Mouse (Mus musculus) MEL (cell line): ENCODE measurements around the gene Gm20388.

Source experiments
- CTCF ChIP-seq, 3 experiments: IDR thresholded peaks in 2 of 3; conservative IDR thresholded peaks in 1 of 3; 2 replicates each; pipeline ENCODE4 v1.5.1; 2011 to 2012; ENCODE audit warnings: low read length in 3 of 3, low read depth in 2 of 3, mild to moderate bottlenecking in 2 of 3, improper control_type of control experiment in 1 of 3, inconsistent platforms in 1 of 3, mixed read lengths in 1 of 3, moderate library complexity in 1 of 3; ENCODE audit not compliant: control insufficient read depth in 1 of 3, insufficient read depth in 1 of 3, poor library complexity in 1 of 3, severe bottlenecking in 1 of 3
- ELF1 ChIP-seq: IDR thresholded peaks from 2 replicates; pipeline ENCODE4 v1.6.1; 2014; ENCODE audit warnings: low read depth, mild to moderate bottlenecking, inconsistent platforms, low read length, improper control_type of control experiment, moderate library complexity
- ETS1 ChIP-seq: IDR thresholded peaks from 2 replicates; pipeline ENCODE4 v1.6.1; 2012; ENCODE audit warnings: low read depth, mild to moderate bottlenecking, inconsistent platforms, low read length, improper control_type of control experiment, moderate library complexity
- MEF2A ChIP-seq: IDR thresholded peaks from 2 replicates; pipeline ENCODE4 v1.6.1; 2014; ENCODE audit warnings: low read depth, mild to moderate bottlenecking, inconsistent platforms, low read length, improper control_type of control experiment; ENCODE audit not compliant: poor library complexity, insufficient replicate concordance, severe bottlenecking; ENCODE audit errors: extremely low read depth
- POLR2A ChIP-seq, 2 experiments: IDR thresholded peaks; 2 replicates each; pipeline ENCODE4 v1.6.1; 2011 to 2012; ENCODE audit warnings: low read length in 2 of 2, mild to moderate bottlenecking in 2 of 2, control low read depth in 1 of 2, improper control_type of control experiment in 1 of 2, low read depth in 1 of 2, moderate library complexity in 1 of 2; ENCODE audit not compliant: control insufficient read depth in 1 of 2, insufficient read depth in 1 of 2, poor library complexity in 1 of 2
- RAD21 ChIP-seq: IDR thresholded peaks from 2 replicates; pipeline ENCODE4 v1.6.1; 2011; ENCODE audit warnings: mild to moderate bottlenecking, low read depth, low read length, improper control_type of control experiment
- TAL1 ChIP-seq: IDR thresholded peaks from 2 replicates; pipeline ENCODE4 v1.6.1; 2012; ENCODE audit warnings: mild to moderate bottlenecking, inconsistent platforms, low read length, moderate library complexity, mixed read lengths
- USF1 ChIP-seq: IDR thresholded peaks from 2 replicates; pipeline ENCODE4 v1.6.1; 2014; ENCODE audit warnings: low read depth, mild to moderate bottlenecking, inconsistent platforms, low read length, improper control_type of control experiment, moderate library complexity

- peak; percentile 78 to 93 (median 80) for TF ChIP-seq CTCF (IDR thresholded peaks at IDR 0.05 in 2 of 3, conservative IDR thresholded peaks at IDR 0.05 in 1 of 3; ENCODE audit: control insufficient read depth in 1 of 3, insufficient read depth in 1 of 3, low read depth in 2 of 3, low read length in 3 of 3, poor library complexity in 1 of 3, severe bottlenecking in 1 of 3)
- peak; percentile 72 for TF ChIP-seq RAD21
- no peak for TF ChIP-seq POLR2A (IDR thresholded peaks at IDR 0.05; ENCODE audit: control insufficient read depth in 1 of 2, insufficient read depth in 1 of 2, low read depth in 1 of 2, low read length in 2 of 2, poor library complexity in 1 of 2)
- TF ChIP-seq ETS1, result no peak
- TF ChIP-seq USF1, result no peak
- no peak for TF ChIP-seq TAL1
- TF ChIP-seq MEF2A, result no peak
- no peak for TF ChIP-seq ELF1
Observed at GRCm38 (mm10) chr8:120607885-120608284, 697.2 kb downstream of the Gm20388 start.
